Mouse (Mus musculus): Measurements from ENCODE around the gene Slc34a3. TPM values are rescaled to one million over a fixed set of nuclear protein-coding genes. Genes with fewer than 3 reads are reported as not detected.
A peak's percentile ranks its signal among the peaks of the same experiment; 100 is the strongest.

Gene Slc34a3
- polyA plus RNA-seq, 1 experiment from 2014 or later: not detected

DNA sequence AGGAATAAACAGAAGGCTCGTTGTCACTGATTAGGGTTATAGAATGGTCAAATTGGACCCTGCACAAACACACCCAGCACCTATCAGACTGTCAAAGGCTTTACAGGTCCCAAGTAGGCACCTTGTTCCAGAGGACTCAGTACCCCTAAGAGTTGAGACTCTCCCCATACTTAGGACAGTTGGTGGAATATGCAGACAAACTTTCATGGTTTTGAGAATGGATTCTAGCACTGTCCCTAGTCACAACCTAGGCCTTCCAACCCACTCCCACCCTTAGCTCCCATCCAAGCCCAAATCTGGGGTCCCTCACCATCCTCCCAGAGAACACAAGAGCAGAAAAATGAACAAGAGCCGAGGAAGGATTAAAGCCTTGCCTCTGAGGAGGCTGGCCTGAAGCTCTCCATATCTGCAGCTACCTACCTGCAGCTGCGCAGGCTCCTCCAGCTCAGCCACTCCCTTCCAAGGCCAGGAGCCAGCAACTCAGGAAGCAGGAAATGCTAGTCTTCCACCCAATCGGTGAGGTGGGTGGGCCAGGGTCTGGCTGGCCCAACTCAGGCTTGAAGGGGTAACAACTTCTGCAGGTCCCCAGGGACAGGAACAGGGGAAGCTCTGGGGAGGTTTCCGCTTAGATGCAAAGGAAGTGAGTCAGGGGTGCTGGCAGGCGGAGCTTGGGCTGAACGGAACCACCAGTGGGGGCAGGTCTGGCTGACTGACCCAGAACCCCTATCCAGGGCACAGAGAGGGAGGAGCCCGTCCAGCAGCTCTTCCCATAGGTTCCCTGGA lies 37.8 kb downstream of the Slc34a3 start, which contains the start of gene Tor4a:
Gene Tor4a, minus strand, starts transcription at position 715 of the 783 bp plus-strand sequence.
- Histone ChIP-seq H3K36me3 (ENCODE audit: control insufficient read depth, insufficient read depth, low read length) (peaks cover 16% of the 10 kb centered on the region), H3K9me3 (ENCODE audit: control insufficient read depth, low read length) (no peaks in the 10 kb centered on the region), H3K4me2 (ENCODE audit: low read depth, severe bottlenecking) (peak within 1 kb of the TSS; percentile 40), H3K27me3 (ENCODE audit: control insufficient read depth, insufficient read depth, low read length) (peaks cover 22% of the 10 kb centered on the region), H3K9ac (ENCODE audit: low read length) (no peak within 1 kb of the TSS; the same call in 1 of the 2 replicates), H3K27ac (replicated peaks; ENCODE audit: low read depth, low read length) (no peak within 1 kb of the TSS), H3K4me3 (ENCODE audit: low read depth, low read length) (0 out of 2 replicates have a peak within 1 kb of the TSS, but pooled peaks have one; percentile 8), H3K4me1 (ENCODE audit: control insufficient read depth, insufficient read depth, low read length) (peaks cover 8% of the 10 kb centered on the region; the same call in 1 of the 2 replicates)
- DNase-seq (ENCODE audit: low spot score) (peak; percentile 52), ATAC-seq (ENCODE audit: insufficient number of reproducible peaks, low FRiP score, low TSS enrichment, low read depth) (no peak)
- 8% methylated on average over 8 of the region's 8 CpGs for WGBS

DNA sequence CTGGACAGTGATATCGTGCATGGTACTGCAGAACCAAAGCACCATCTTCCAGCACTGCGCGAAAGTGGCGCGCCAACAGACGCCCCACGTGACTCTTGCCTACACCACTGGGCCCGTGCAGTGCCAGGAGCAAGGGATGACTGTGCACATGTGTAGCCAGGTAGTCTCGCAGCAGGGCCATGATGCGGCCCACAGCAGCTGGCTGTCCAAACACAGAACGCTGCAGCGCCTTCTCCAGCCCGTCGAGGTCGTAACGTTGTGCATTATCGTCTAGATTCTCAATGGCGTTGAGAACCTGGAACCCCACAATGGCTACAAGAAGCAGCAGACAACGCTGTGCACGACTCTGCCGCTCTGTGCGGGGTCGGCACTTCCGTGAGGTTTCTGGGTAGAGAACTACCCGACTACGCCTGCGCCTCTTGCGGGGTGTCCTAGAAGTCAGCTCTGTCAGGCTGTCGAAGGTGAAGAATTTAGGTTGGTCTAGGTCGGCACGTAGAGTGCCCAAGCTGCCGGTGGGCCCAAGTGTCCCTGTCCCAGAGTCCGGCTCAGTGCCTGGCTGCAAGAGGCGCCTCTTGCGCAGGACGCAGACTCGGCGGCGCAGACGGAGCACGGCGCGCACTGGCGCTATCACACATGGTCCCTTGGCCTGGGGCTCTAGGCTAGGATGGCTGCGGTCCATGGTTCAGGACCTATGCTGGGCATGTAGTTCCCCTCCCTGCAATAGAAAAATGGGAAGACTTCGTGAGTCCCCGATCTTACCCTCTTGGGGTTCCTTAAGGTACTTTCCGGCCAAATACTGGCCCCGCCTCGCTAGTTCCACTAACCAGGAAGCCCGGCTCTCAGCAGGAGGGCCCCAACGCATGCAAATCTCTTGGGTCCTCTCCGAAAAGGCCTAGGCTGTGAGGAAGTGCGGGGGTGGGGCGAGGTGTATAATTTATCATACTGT lies 38.7 kb downstream of the Slc34a3 start:
- 18% methylated on average over 55 of the region's 55 CpGs for WGBS
- peaks cover 9% of the 10 kb centered on the region for H3K36me3 ChIP-seq (ENCODE audit: control insufficient read depth, insufficient read depth, low read length)
- peak overlapping the region; percentile 20 for H3K4me3 ChIP-seq (ENCODE audit: low read depth, low read length)
- ATAC-seq (ENCODE audit: insufficient number of reproducible peaks, low FRiP score, low TSS enrichment, low read depth) (no peak), DNase-seq (ENCODE audit: low spot score) (no peak)
- H3K27me3 ChIP-seq (ENCODE audit: control insufficient read depth, insufficient read depth, low read length): peaks cover 22% of the 10 kb centered on the region
- peaks cover 8% of the 10 kb centered on the region; the same call in 1 of the 2 replicates for H3K4me1 ChIP-seq (ENCODE audit: control insufficient read depth, insufficient read depth, low read length)
- H3K4me2 ChIP-seq (ENCODE audit: low read depth, severe bottlenecking): peak overlapping the region; percentile 40
- no peak overlapping the region for H3K9ac ChIP-seq (ENCODE audit: low read length)
- no peaks in the 10 kb centered on the region for H3K9me3 ChIP-seq (ENCODE audit: control insufficient read depth, low read length)
- no peak overlapping the region for H3K27ac ChIP-seq (replicated peaks; ENCODE audit: low read depth, low read length)

DNA sequence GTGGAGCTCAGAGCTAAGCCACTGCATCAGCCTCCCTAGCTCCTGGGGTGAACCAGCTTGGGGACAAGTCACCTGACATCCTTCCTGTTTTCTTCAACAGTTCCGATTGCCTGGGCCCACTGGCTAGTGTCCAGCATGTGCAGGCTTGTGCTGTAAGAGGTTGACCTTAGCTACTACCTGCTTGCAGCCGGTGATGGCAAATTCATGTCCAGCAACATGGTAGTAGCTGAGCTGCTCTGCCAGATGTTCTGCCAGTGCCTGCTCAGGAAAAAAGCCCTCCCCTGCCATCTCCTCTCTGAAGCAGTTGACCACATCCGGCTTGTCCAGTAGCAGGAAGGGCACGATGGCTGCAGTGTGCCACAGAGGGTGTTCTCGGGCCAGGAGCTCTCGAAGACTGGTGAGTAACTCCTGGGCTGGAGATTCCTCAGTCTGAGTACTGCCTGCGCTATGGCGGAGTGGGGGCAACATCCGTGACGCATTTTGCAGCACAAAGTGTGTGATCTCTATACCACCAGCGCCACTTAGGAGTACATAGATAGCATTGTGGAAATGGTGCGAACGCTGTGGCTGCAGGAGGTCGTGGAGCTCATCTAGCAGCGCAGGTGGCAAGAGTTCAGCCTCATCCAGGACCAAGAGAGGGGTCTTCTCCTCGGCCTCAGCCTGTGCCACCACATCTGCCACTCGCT lies 39.5 kb downstream of the Slc34a3 start:
- DNase-seq (ENCODE audit: low spot score): no peak
- H3K27me3 ChIP-seq (ENCODE audit: control insufficient read depth, insufficient read depth, low read length): peaks cover 22% of the 10 kb centered on the region
- H3K9ac ChIP-seq (ENCODE audit: low read length): no peak overlapping the region
- peaks cover 1% of the 10 kb centered on the region for H3K36me3 ChIP-seq (ENCODE audit: control insufficient read depth, insufficient read depth, low read length)
- H3K4me2 ChIP-seq (ENCODE audit: low read depth, severe bottlenecking): no peak overlapping the region
- no peak overlapping the region for H3K4me3 ChIP-seq (ENCODE audit: low read depth, low read length)
- no peaks in the 10 kb centered on the region for H3K9me3 ChIP-seq (ENCODE audit: control insufficient read depth, low read length)
- H3K4me1 ChIP-seq (ENCODE audit: control insufficient read depth, insufficient read depth, low read length): peaks cover 8% of the 10 kb centered on the region; the same call in 1 of the 2 replicates
- ATAC-seq (ENCODE audit: insufficient number of reproducible peaks, low FRiP score, low TSS enrichment, low read depth): no peak
- H3K27ac ChIP-seq (replicated peaks; ENCODE audit: low read depth, low read length): no peak overlapping the region
- WGBS: 86% methylated on average over 17 of the region's 17 CpGs

DNA sequence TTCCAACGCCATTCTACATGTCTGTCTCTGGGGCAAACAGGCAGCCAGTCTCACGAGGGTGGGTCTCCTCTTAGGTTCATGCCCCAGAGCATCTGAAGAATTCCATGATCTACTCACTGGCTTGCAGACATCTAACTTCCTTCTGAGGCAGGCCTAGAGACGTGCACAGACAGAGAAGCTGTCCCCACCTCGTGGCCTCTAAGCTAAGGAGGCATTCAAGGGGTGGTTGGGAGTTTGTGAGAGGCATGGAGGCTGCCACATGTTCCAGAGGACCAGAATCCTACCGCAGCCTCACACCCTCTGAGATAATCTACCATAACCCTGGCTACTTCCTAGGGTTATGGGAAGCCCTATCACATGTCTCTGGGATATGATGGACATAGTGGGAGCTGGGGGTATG lies 40.2 kb downstream of the Slc34a3 start:
- no peak overlapping the region for H3K4me3 ChIP-seq (ENCODE audit: low read depth, low read length)
- peaks cover 8% of the 10 kb centered on the region; the same call in 1 of the 2 replicates for H3K4me1 ChIP-seq (ENCODE audit: control insufficient read depth, insufficient read depth, low read length)
- H3K27ac ChIP-seq (replicated peaks; ENCODE audit: low read depth, low read length): no peak overlapping the region
- H3K36me3 ChIP-seq (ENCODE audit: control insufficient read depth, insufficient read depth, low read length): no peaks in the 10 kb centered on the region
- no peak overlapping the region for H3K4me2 ChIP-seq (ENCODE audit: low read depth, severe bottlenecking)
- no peak overlapping the region for H3K9ac ChIP-seq (ENCODE audit: low read length)
- H3K27me3 ChIP-seq (ENCODE audit: control insufficient read depth, insufficient read depth, low read length): peaks cover 22% of the 10 kb centered on the region
- ATAC-seq (ENCODE audit: insufficient number of reproducible peaks, low FRiP score, low TSS enrichment, low read depth) (no peak), DNase-seq (ENCODE audit: low spot score) (no peak)
- H3K9me3 ChIP-seq (ENCODE audit: control insufficient read depth, low read length): no peaks in the 10 kb centered on the region
- WGBS: 77% methylated on average over 5 of the region's 5 CpGs

DNA sequence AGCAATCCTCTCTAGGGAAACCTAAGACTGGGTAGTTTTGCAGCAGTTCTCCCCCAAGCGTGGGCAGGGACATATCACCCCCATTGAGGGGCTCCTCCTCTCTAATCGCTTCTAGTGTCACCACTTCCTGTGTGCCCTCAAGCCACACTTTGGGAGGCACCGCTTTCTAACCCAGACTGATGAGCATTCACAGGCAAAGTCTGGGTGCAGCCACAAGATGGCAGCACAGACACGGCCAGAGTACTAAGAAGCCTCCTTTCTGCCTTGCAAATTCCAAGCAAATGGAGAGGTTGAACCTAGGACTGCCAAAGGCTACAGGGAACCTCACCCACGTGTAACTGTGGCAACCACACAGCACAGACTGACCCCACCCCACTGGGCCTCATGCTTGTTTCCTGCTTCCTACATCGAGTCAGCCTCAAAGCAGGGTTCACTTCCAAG lies 40.8 kb downstream of the Slc34a3 start:
- no peak overlapping the region for H3K4me3 ChIP-seq (ENCODE audit: low read depth, low read length)
- H3K36me3 ChIP-seq (ENCODE audit: control insufficient read depth, insufficient read depth, low read length): no peaks in the 10 kb centered on the region
- peaks cover 8% of the 10 kb centered on the region; the same call in 1 of the 2 replicates for H3K4me1 ChIP-seq (ENCODE audit: control insufficient read depth, insufficient read depth, low read length)
- H3K27ac ChIP-seq (replicated peaks; ENCODE audit: low read depth, low read length): no peak overlapping the region
- H3K27me3 ChIP-seq (ENCODE audit: control insufficient read depth, insufficient read depth, low read length): peaks cover 22% of the 10 kb centered on the region
- H3K9ac ChIP-seq (ENCODE audit: low read length): no peak overlapping the region
- H3K4me2 ChIP-seq (ENCODE audit: low read depth, severe bottlenecking): no peak overlapping the region
- H3K9me3 ChIP-seq (ENCODE audit: control insufficient read depth, low read length): no peaks in the 10 kb centered on the region
- WGBS: 2% methylated on average over 6 of the region's 6 CpGs
- ATAC-seq (ENCODE audit: insufficient number of reproducible peaks, low FRiP score, low TSS enrichment, low read depth): 0 out of 2 replicates have a peak, but pooled peaks have one; percentile 65
- peak; percentile 90 for DNase-seq (ENCODE audit: low spot score)

DNA sequence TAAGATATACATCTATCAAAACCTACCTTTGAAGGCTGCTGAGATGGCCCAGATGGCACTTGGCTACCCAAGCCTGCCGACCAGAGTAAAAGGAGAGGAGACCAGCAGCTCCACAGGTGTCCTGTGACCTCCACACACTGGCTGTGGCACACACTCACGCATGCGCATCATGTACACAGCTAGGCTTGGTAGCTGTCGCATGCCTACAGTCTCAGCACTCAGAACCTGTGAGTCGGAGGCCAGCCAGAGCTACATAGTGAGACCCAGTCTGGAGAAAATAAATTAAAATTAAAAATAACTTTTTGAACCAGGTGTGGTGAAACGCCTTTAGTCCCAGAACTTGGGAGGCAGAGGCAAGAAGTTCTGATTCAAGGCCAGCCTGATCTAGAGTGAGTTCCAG lies 46.3 kb downstream of the Slc34a3 start:
- no peak overlapping the region for H3K27ac ChIP-seq (replicated peaks; ENCODE audit: low read depth, low read length)
- no peak overlapping the region for H3K4me2 ChIP-seq (ENCODE audit: low read depth, severe bottlenecking)
- peaks cover 10% of the 10 kb centered on the region; the same call in 1 of the 2 replicates for H3K27me3 ChIP-seq (ENCODE audit: control insufficient read depth, insufficient read depth, low read length)
- ATAC-seq (ENCODE audit: insufficient number of reproducible peaks, low FRiP score, low TSS enrichment, low read depth) (no peak), DNase-seq (ENCODE audit: low spot score) (no peak)
- no peak overlapping the region for H3K9ac ChIP-seq (ENCODE audit: low read length)
- H3K9me3 ChIP-seq (ENCODE audit: control insufficient read depth, low read length): no peaks in the 10 kb centered on the region
- no peak overlapping the region for H3K4me3 ChIP-seq (ENCODE audit: low read depth, low read length)
- peaks cover 6% of the 10 kb centered on the region; the same call in 1 of the 2 replicates for H3K4me1 ChIP-seq (ENCODE audit: control insufficient read depth, insufficient read depth, low read length)
- 86% methylated on average over 6 of the region's 6 CpGs for WGBS
- no peaks in the 10 kb centered on the region for H3K36me3 ChIP-seq (ENCODE audit: control insufficient read depth, insufficient read depth, low read length)

DNA sequence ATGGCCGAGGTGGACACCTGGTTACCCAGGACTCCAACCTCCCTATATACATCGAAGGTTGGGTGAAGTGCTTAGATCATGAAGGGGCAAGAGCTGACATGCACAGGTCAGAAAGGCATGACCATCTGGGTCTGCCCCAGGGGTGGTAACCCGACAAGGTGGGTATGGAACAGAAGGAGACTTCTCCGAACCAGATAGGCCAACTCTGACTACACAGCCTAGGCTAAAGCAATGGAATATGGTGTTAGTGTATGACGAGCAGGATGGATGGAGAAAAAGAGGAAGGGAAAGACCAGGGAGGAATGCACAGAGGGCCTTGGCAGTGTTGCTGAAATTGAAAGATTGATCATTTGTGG lies 47.6 kb downstream of the Slc34a3 start:
- Histone ChIP-seq H3K27ac (replicated peaks; ENCODE audit: low read depth, low read length) (no peak overlapping the region), H3K4me2 (ENCODE audit: low read depth, severe bottlenecking) (no peak overlapping the region), H3K4me1 (ENCODE audit: control insufficient read depth, insufficient read depth, low read length) (peaks cover 10% of the 10 kb centered on the region; the same call in 1 of the 2 replicates), H3K9ac (ENCODE audit: low read length) (no peak overlapping the region), H3K4me3 (ENCODE audit: low read depth, low read length) (peak overlapping the region; percentile 38), H3K27me3 (ENCODE audit: control insufficient read depth, insufficient read depth, low read length) (peaks cover 16% of the 10 kb centered on the region), H3K9me3 (ENCODE audit: control insufficient read depth, low read length) (no peaks in the 10 kb centered on the region), H3K36me3 (ENCODE audit: control insufficient read depth, insufficient read depth, low read length) (no peaks in the 10 kb centered on the region)
- DNase-seq (ENCODE audit: low spot score): no peak
- 35% methylated on average over 5 of the region's 5 CpGs for WGBS
- ATAC-seq (ENCODE audit: insufficient number of reproducible peaks, low FRiP score, low TSS enrichment, low read depth): no peak

Data from limb, embryonic 11.5 days (tissue).